Comparison of ENCODE assay signal across 12 mouse cellular contexts in the genomic region with DNA sequence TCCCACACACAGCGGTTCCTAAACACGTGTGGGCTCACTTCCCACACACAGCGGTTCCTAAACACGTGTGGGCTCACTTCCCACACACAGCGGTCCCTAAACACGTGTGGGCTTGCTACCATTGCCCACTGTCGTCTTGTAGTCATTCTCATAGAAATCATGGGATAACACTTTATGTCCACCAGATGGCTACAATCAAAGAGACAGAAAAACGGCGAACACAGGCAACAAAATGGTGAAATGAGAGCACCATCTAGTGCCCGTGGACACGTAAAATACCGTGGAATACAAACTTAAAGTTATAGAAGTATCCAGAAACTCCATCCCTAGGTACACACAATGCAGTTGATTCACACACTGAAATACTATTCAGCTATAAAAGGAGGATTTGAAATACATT. TPM values are rescaled to one million over a fixed set of nuclear protein-coding genes. Genes with fewer than 3 reads are reported as not detected.
DNase-seq lines count a peak whose midpoint lies in the region; ATAC-seq and TF ChIP-seq lines count a peak whose summit lies in the region.
"Had no signal": no experiment of that assay in that cellular context is flagged by ENCODE, and none has a peak within 500 bp of the region (broad histone marks: within the 10 kb centered on the region; RNA-seq: fewer than 3 reads in every experiment).

No protein-coding gene starts in this region.

- no peaks in the 10 kb centered on the region for H3K4me1 ChIP-seq in heart, adult 2 months (ENCODE audit: control insufficient read depth, insufficient read depth, low read length)
- no peaks in the 10 kb centered on the region for H3K4me1 ChIP-seq in liver, postnatal 0 days (ENCODE audit: insufficient read depth)
- peaks cover 13% of the 10 kb centered on the region for H3K4me1 ChIP-seq in hindbrain, embryonic 13.5 days (replicated peaks)

- TF ChIP-seq CTCF in heart, adult 2 months (IDR thresholded peaks at IDR 0.05), result peak; percentile 11; the same call in 1 of the 2 replicates
- TF ChIP-seq CTCF in liver, postnatal 0 days (IDR thresholded peaks at IDR 0.05; ENCODE audit: low read depth), result peak; percentile 37; the same call in 1 of the 2 replicates
- TF ChIP-seq CTCF in brain, embryonic 14.5 days (IDR thresholded peaks at IDR 0.05; ENCODE audit: borderline replicate concordance, extremely low read depth, insufficient read depth, insufficient read length), result peak; percentile 12; the same call in 1 of the 2 replicates

- no peak for ATAC-seq in liver, postnatal 0 days
- ATAC-seq in hindbrain, embryonic 13.5 days (ENCODE audit: low FRiP score), result no peak

- no peak for DNase-seq in heart, adult 2 months
- DNase-seq in heart, postnatal 36 days, result no peak
- no peak for DNase-seq in liver, postnatal 0 days
- DNase-seq in liver, result no peak
- peak; percentile 41 for DNase-seq in ES-CJ7 (ENCODE audit: low read depth, low spot score)
- peak; percentile 56 for DNase-seq in brain, embryonic 14.5 days (ENCODE audit: low read depth)
- no peak for DNase-seq in adrenal gland, adult (ENCODE audit: inconsistent age in 2 of 2, low spot score in 1 of 2)
- DNase-seq: cerebellum, adult 11-12 months; kidney, adult 9 months; lung, postnatal 10 days had no signal

- H3K79me2 ChIP-seq in heart, adult 2 months (replicated peaks; ENCODE audit: control insufficient read depth, insufficient read depth, low read length), result no peaks in the 10 kb centered on the region

- intact Hi-C loops in heart, adult 2 months (cut with DNase I), result loop anchor here (5.0 kb wide), 1 partner anchor 52 kb away; no protein-coding TSS in a partner anchor
- intact Hi-C loops in heart, postnatal 36 days (cut with DNase I), result no loop called here

- WGBS in heart, adult 2 months, result 75% methylated on average over 12 of the region's 12 CpGs
- 67% methylated on average over 12 of the region's 12 CpGs for WGBS in liver, postnatal 0 days (ENCODE audit: insufficient replicate concordance)
- WGBS in hindbrain, embryonic 13.5 days, result 81% methylated on average over 12 of the region's 12 CpGs

- no peak overlapping the region for H3K9ac ChIP-seq in heart, adult 2 months (ENCODE audit: low read depth, low read length)
- H3K9ac ChIP-seq in liver, postnatal 0 days (replicated peaks), result no peak overlapping the region
- H3K9ac ChIP-seq in hindbrain, embryonic 13.5 days, result no peak overlapping the region

- no peaks in the 10 kb centered on the region for H3K36me3 ChIP-seq in heart, adult 2 months (ENCODE audit: control insufficient read depth, insufficient read depth, low read length)
- no peaks in the 10 kb centered on the region for H3K36me3 ChIP-seq in liver, postnatal 0 days (replicated peaks; ENCODE audit: insufficient read depth, low read length)
- H3K36me3 ChIP-seq in hindbrain, embryonic 13.5 days, result no peaks in the 10 kb centered on the region

- no peaks in the 10 kb centered on the region for H3K27me3 ChIP-seq in heart, adult 2 months (ENCODE audit: control insufficient read depth, insufficient read depth, low read length)
- no peaks in the 10 kb centered on the region for H3K27me3 ChIP-seq in liver, postnatal 0 days (ENCODE audit: insufficient read depth, low read length)
- no peaks in the 10 kb centered on the region for H3K27me3 ChIP-seq in hindbrain, embryonic 13.5 days

- no peaks in the 10 kb centered on the region for H3K9me3 ChIP-seq in liver, postnatal 0 days (ENCODE audit: low read length)
- no peaks in the 10 kb centered on the region for H3K9me3 ChIP-seq in hindbrain, embryonic 13.5 days

- TF ChIP-seq POLR2A in heart, adult 2 months (IDR thresholded peaks at IDR 0.05; ENCODE audit: insufficient read depth, low read depth, low read length), result no peak
- no peak for TF ChIP-seq POLR2A in brain, embryonic 14.5 days (IDR thresholded peaks at IDR 0.05; ENCODE audit: borderline replicate concordance, extremely low read depth, insufficient read depth, insufficient read length, poor library complexity, severe bottlenecking)

- H3K27ac ChIP-seq in heart, adult 2 months, result no peak overlapping the region
- H3K27ac ChIP-seq in liver, postnatal 0 days (ENCODE audit: low read depth), result no peak overlapping the region
- no peak overlapping the region for H3K27ac ChIP-seq in hindbrain, embryonic 13.5 days

- no peak overlapping the region for H3K4me3 ChIP-seq in heart, adult 2 months
- no peak overlapping the region for H3K4me3 ChIP-seq in liver, postnatal 0 days (ENCODE audit: low read depth, low read length)
- no peak overlapping the region for H3K4me3 ChIP-seq in hindbrain, embryonic 13.5 days

- TF ChIP-seq EP300 in heart, adult 2 months (IDR thresholded peaks at IDR 0.05; ENCODE audit: insufficient read depth, low read depth, low read length), result no peak
- no peak for TF ChIP-seq EP300 in liver, postnatal 0 days (IDR thresholded peaks at IDR 0.05; ENCODE audit: low read depth)

- H3K4me2 ChIP-seq in liver, postnatal 0 days (ENCODE audit: low read depth, low read length), result no peak overlapping the region
- no peak overlapping the region for H3K4me2 ChIP-seq in hindbrain, embryonic 13.5 days
- H3K4me2 ChIP-seq: heart, embryonic 11.5 days had no signal

RNA-seq across cellular contexts. Expression of gene Tbc1d2, which starts 55.7 kb away (rescaled TPM):
- 1 to 10 TPM in 1 of 2 experiments, under 1 TPM in 1; 0.64 to 1.7 TPM for total RNA-seq in heart, adult 2 months (2021)
- polyA plus RNA-seq in heart, adult 2 months (2012; rRNA removed), result 1.4 and 1.6 TPM in 2 replicates
- total RNA-seq in heart, postnatal 36 days (2021), result 1 to 10 TPM; 1.6 to 1.9 TPM
- 0.75 and 0.83 TPM in 2 replicates for polyA plus RNA-seq in liver, postnatal 0 days (2015; fragmentation: Nextera tagmentation; extraction: Ambion mirVana)
- 1.3 and 1.4 TPM in 2 replicates for polyA plus RNA-seq in brain, embryonic 14.5 days (2012; rRNA removed)
- polyA plus RNA-seq in hindbrain, embryonic 13.5 days (2015; fragmentation: Nextera tagmentation; extraction: Ambion mirVana), result 0.73 and 0.75 TPM in 2 replicates

Comparison
In these comparisons a context has a peak if more than half of its experiments do, and no peak if none do; other contexts are left out.
1. DNase-seq: peak in ES-CJ7 (single experiment) and brain, embryonic 14.5 days (single experiment); none in heart, adult 2 months (0 of 2), heart, postnatal 36 days (0 of 2), liver, postnatal 0 days (single experiment), liver (single experiment) and adrenal gland, adult (0 of 2).
2. Peak in every context shown above with its lines, with median percentiles within 50 percentile points of each other: CTCF ChIP-seq.